Mouse (Mus musculus) brain, embryonic 14.5 days (tissue): ENCODE measurements around the gene Grm7.

Source experiments
- CTCF ChIP-seq: fragments of 200-500 bp; IDR thresholded peaks from 2 replicates; pipeline ENCODE4 v1.5.1; 2012; ENCODE audit warnings: inconsistent platforms, mild to moderate bottlenecking, moderate library complexity, borderline replicate concordance; ENCODE audit not compliant: insufficient read depth, insufficient read length; ENCODE audit errors: extremely low read depth
- POLR2A ChIP-seq: fragments of 200-500 bp; IDR thresholded peaks from 2 replicates; pipeline ENCODE4 v1.6.1; 2012; ENCODE audit warnings: mild to moderate bottlenecking, inconsistent platforms, borderline replicate concordance; ENCODE audit not compliant: poor library complexity, insufficient read depth, insufficient read length, severe bottlenecking; ENCODE audit errors: extremely low read depth

DNA sequence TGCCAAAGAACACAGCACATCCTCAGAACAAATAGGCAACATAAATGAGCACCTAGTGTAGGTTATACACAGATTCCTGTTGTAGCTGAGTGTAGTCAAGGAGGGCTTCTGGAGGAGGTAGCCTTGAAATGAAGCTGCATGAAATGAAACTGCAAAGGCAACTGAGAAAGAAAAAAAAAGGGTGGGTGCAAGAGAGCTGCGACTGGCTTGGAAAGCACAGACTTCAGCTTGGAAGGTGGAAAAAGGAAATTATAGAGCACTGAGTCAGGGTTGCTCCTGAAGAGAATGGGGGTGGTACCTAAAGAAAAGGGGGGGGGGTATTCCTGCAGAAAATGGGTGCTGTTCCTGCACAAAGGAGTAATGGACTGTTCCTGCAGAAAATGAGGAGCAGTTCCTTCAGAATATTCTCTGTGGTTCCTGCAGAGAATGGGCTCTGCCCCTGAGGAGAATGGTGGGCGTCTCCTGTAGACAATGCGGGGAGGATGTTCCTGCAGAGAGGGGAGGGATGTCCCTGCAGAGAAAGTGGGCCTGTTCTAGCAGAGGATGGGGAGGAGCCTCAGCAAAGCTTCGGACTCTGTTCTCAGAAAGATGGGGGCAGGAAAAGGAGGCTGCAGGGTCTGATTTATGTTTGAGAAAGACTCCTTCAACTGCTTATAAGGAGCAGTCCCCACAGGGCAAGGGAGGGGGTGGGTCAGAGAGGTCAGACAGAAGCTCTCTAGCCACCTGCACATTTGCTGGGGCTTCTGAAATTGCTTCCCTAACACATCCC lies 726.4 kb downstream of the Grm7 start:
- TF ChIP-seq CTCF: no peak
- no peak for TF ChIP-seq POLR2A
